8 mouse cellular contexts compared by ENCODE assay signal in genomic region chr13:100551371-100552008, GRCm38 (mm10). TPM values are rescaled to one million over a fixed set of nuclear protein-coding genes. Genes with fewer than 3 reads are reported as not detected.
DNase-seq lines count a peak whose midpoint lies in the region; ATAC-seq and TF ChIP-seq lines count a peak whose summit lies in the region.

No protein-coding gene starts in this region.

- peak overlapping the region; percentile 67 for H3K4me3 ChIP-seq in forebrain, embryonic 16.5 days (replicated peaks; ENCODE audit: low read length)
- peak overlapping the region; percentile 79 for H3K4me3 ChIP-seq in lung, postnatal 0 days (ENCODE audit: low read depth, low read length)

- no peak for TF ChIP-seq CTCF in lung, postnatal 0 days (IDR thresholded peaks at IDR 0.05)

- under 1% methylated on average over 41 of the region's 41 CpGs for WGBS in forebrain, embryonic 16.5 days
- 2% methylated on average over 41 of the region's 41 CpGs for WGBS in lung, postnatal 0 days

- no peak overlapping the region for H3K27ac ChIP-seq in forebrain, embryonic 16.5 days (ENCODE audit: low read length)
- peak overlapping the region; percentile 94 for H3K27ac ChIP-seq in lung, postnatal 0 days (ENCODE audit: low read length)

- no peak for TF ChIP-seq EP300 in lung, postnatal 0 days (IDR thresholded peaks at IDR 0.05)

- H3K9me3 ChIP-seq in forebrain, embryonic 16.5 days (ENCODE audit: control insufficient read depth, low read length): no peaks in the 10 kb centered on the region
- no peaks in the 10 kb centered on the region for H3K9me3 ChIP-seq in lung, postnatal 0 days (ENCODE audit: low read length)

- ATAC-seq in forebrain, embryonic 16.5 days: peak; percentile 15; the same call in 1 of the 2 replicates
- ATAC-seq in lung, postnatal 0 days: peak; percentile 14

- intact Hi-C loops in left cerebral cortex, postnatal 25 days (cut with DNase I): no loop called here

- H3K4me1 ChIP-seq in forebrain, embryonic 16.5 days (replicated peaks; ENCODE audit: control insufficient read depth, insufficient read depth, low read length): peaks cover 18% of the 10 kb centered on the region
- no peaks in the 10 kb centered on the region for H3K4me1 ChIP-seq in lung, postnatal 0 days (ENCODE audit: insufficient read depth, low read depth, low read length)

- peak overlapping the region; percentile 98 for H3K4me2 ChIP-seq in forebrain, embryonic 16.5 days (ENCODE audit: low read length)
- peak overlapping the region; percentile 77 for H3K4me2 ChIP-seq in lung, postnatal 0 days (replicated peaks; ENCODE audit: low read depth, low read length)

- peak overlapping the region; percentile 49 for H3K9ac ChIP-seq in forebrain, embryonic 16.5 days (replicated peaks; ENCODE audit: low read depth, low read length)
- H3K9ac ChIP-seq in lung, postnatal 0 days (replicated peaks; ENCODE audit: low read depth): peak overlapping the region; percentile 72

- peaks cover 43% of the 10 kb centered on the region for H3K27me3 ChIP-seq in forebrain, embryonic 16.5 days (replicated peaks; ENCODE audit: control insufficient read depth, insufficient read depth, low read length)
- H3K27me3 ChIP-seq in lung, postnatal 0 days (replicated peaks; ENCODE audit: insufficient read depth, low read length): peaks cover 7% of the 10 kb centered on the region

- peak; percentile 1 to 4 for DNase-seq in left cerebral cortex, postnatal 25 days (ENCODE audit: low spot score in 2 of 2)
- DNase-seq in left cerebral cortex, adult 11 months (ENCODE audit: low spot score): no peak
- peak; percentile 62 for DNase-seq in cerebellum, adult 11-12 months
- DNase-seq in kidney, adult 9 months: peak; percentile 50
- DNase-seq in lung, postnatal 0 days (ENCODE audit: low spot score): peak; percentile 52
- DNase-seq in right cerebral cortex, postnatal 10 days (ENCODE audit: low spot score in 2 of 2): peak; percentile 21
- DNase-seq in yolk sac, embryonic 10.5 days (ENCODE audit: low spot score): no peak

- no peaks in the 10 kb centered on the region for H3K36me3 ChIP-seq in forebrain, embryonic 16.5 days (ENCODE audit: control insufficient read depth, insufficient read depth)
- no peaks in the 10 kb centered on the region for H3K36me3 ChIP-seq in lung, postnatal 0 days (ENCODE audit: insufficient read depth, low read length)

RNA-seq across cellular contexts. Expression of gene Ocln, which starts 1.0 kb away (rescaled TPM):
- total RNA-seq in left cerebral cortex, postnatal 25 days (2021): 10 to 100 TPM in 1 of 2 experiments, 1 to 10 TPM in 1; 9.2 to 10.6 TPM
- polyA plus RNA-seq in forebrain, embryonic 16.5 days (2015; fragmentation: Nextera tagmentation; extraction: Ambion mirVana): 7.8 and 9.8 TPM in 2 replicates
- polyA plus RNA-seq in lung, postnatal 0 days (2015; fragmentation: Nextera tagmentation; extraction: Ambion mirVana): 71.0 and 76.9 TPM in 2 replicates

RNA-seq across cellular contexts. Expression of gene Gtf2h2, which starts 59.1 kb away (rescaled TPM):
- total RNA-seq in left cerebral cortex, postnatal 25 days (2021): 10 to 100 TPM; 28.6 to 34.8 TPM
- 68.5 and 77.4 TPM in 2 replicates for polyA plus RNA-seq in forebrain, embryonic 16.5 days (2015; fragmentation: Nextera tagmentation; extraction: Ambion mirVana)
- polyA plus RNA-seq in lung, postnatal 0 days (2015; fragmentation: Nextera tagmentation; extraction: Ambion mirVana): 22.9 and 35.5 TPM in 2 replicates

Comparison
In these comparisons a context has a peak if more than half of its experiments do, and no peak if none do; other contexts are left out.
1. DNase-seq: peak in left cerebral cortex, postnatal 25 days (2 of 2), cerebellum, adult 11-12 months (single experiment), kidney, adult 9 months (single experiment), lung, postnatal 0 days (single experiment) and right cerebral cortex, postnatal 10 days (2 of 2); none in left cerebral cortex, adult 11 months (single experiment) and yolk sac, embryonic 10.5 days (single experiment).